Mouse (Mus musculus) urinary bladder, postnatal 0 days (tissue): Measurements from ENCODE around the gene Krt88. TPM values are rescaled to one million over a fixed set of nuclear protein-coding genes. Genes with fewer than 3 reads are reported as not detected.

ENCODE experiments used
- polyA plus RNA-seq: library from polyadenylated mRNA; unstranded; fragments of >200 nt; fragmentation: Nextera tagmentation; extraction: Ambion mirVana; gene quantifications from 2 replicates; pipeline ENCODE4 v1.2.1, GENCODE M21; 2015

The Krt88 gene
- polyA plus RNA-seq, result not detected in 2 replicates

DNA sequence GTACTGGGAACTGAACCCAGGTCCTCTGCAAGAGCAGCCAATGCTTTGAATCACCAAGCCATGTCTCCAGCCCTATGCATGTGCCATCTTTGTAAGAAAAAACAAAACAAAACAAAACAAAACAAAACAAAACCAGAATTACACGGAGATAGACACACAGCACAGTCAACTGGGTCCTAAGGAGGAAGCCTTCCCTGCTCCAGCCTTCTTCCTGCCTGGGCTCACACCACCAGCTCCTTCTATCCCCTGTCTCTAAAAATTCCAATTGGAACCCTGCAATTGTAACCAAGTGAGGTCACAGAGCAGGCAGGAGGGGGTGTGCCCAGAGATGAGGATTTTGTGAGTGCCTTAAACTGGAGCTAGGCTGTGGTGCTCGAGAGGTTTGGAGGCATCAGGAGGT lies at the start of gene Krt88:
Gene Krt88, plus strand, starts transcription at position 301 of the 400 bp plus-strand sequence.

DNA sequence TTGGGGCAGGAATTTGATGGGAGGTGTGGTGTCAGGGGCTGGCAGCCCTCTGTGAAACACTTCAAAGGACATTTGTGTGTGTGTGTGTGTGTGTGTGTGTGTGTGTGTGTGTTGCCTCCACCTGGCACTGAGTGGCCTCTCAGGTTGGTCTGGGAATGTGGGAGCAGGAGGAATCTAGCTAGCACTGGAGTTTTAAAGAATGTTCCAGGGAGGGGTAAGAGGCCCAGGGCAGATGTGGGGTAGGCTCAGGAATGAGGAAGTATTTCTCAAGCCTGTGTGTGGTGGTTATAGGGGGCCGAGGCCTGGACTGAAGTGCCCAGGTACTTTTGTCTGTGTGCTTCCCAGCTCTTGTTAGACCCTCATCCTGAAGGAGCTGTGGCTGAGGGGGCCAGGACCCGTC lies 36.8 kb upstream of the Krt88 start, which contains the start of gene Krt7:
Gene Krt7, plus strand, starts transcription at position 269 of the 400 bp plus-strand sequence.

DNA sequence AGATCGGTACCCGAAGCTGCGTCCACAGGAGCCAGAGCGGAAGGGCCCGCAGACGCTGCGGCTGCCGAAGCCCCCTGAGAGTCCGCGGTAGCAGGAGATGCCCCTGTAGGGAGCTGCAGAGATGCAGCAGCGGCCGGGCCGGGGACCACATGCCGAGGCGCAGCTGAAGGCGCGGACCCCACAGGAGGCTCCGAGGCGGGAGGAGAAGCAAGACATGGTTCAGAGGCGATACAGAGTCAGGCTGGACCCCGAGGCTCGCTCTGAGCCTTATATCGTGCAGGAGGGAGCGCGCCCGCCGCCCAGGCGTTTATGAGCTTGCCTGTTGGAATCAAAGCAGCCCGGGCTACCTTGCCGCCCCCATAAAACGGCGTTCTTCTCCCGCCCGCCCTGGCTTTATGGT lies 9.0 kb upstream of the Krt88 start, which contains the start of gene Krt87:
Gene Krt87, minus strand, starts transcription at position 250 of the 400 bp plus-strand sequence.

DNA sequence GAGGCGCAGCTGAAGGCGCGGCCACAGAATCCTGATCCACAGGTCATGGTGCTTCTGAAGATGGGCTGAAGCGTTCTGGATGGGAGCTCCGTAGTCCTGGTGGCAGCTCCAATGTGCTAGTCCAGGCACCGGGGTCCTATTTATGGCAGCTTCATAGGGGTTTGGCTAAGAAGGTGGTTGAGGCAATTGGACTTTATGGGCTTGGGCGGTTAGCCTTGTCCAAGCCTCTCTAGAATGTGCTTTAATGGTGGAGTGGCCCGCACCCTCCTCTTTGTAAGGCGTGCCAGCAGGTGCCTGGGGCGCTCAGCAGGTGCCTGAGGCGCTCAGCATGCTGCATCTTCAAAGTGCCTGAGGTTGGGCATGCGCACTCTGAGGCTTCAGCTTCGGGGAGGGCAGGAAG lies 16.1 kb downstream of the Krt88 start, which contains the start of gene Krt81:
Gene Krt81, minus strand, starts transcription at position 101 of the 400 bp plus-strand sequence.

DNA sequence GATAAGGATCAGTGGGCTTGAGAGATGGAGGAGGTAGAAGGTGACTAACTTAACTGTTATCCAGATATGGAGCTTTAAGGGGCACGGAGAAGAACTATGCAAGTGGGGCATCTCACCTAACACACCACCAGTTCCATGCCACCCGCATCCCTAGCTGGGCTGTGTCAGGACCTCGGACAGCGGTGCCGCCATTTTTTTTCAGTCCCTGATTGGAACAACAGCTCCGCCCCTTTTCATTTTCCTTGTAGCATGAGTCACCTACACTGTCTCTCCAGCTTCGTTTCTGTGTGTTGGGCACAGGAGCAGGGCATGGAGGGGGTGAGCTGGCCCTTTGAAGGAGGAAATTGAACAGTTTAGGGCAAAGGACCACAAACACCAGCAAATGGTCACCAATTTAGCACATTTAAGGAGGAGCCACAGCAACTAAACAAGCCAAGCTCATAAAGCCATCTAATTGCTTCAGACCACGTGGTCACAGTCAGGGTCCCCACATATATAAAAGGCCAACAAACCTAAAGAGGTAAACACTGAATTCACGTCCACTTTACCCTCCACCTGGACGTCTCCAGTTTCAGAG lies 25.5 kb downstream of the Krt88 start, which contains the start of gene Krt86:
Gene Krt86, plus strand, starts transcription at position 527 of the 577 bp plus-strand sequence.

DNA sequence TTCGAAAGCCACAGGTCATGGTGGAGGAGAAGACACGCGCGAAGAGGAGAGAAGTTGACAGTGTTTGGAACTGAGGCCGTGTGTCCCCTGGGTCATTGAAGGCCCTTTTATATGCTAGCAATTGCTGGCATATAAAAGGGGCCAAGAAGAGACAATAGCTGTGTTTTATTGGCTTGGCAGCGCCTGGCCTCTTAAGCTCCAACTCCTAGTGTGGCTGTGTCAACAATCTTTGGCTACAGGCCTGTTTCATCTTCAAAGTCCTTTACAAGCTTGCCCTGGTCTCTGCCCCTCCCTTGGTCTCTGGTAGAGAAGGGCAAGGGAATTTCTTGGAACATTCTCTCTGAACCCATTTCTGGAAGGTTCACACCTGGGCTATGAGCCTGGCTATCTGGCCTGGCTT lies 43.9 kb downstream of the Krt88 start, which contains the start of gene Krt83:
Gene Krt83, minus strand, starts transcription at position 82 of the 400 bp plus-strand sequence.

Other genes with a start within 250 kb of the Krt88 start
- gene Grasp, start 223.6 kb upstream of the Krt88 start, polyA plus RNA-seq, result 1.2 TPM in 2 replicates
- 14.3 and 20.2 TPM in 2 replicates for gene Nr4a1, start 193.5 kb upstream of the Krt88 start, polyA plus RNA-seq
- gene Atg101, start 163.5 kb upstream of the Krt88 start, polyA plus RNA-seq, result 40.7 and 49.5 TPM in 2 replicates
- gene 6030408B16Rik, start 154.5 kb upstream of the Krt88 start, polyA plus RNA-seq, result 5.5 and 11.7 TPM in 2 replicates
- gene Krt80, start 77.6 kb upstream of the Krt88 start, polyA plus RNA-seq, result 4.7 and 4.8 TPM in 2 replicates
- 659 and 724 TPM in 2 replicates for gene Krt7, start 36.7 kb upstream of the Krt88 start, polyA plus RNA-seq
- 0.05 and 0.11 TPM in 2 replicates for gene Krt87, start 8.9 kb upstream of the Krt88 start, polyA plus RNA-seq
- not detected in 2 replicates for gene Krt81, start 16.0 kb downstream of the Krt88 start, polyA plus RNA-seq
- gene Krt86, start 25.7 kb downstream of the Krt88 start, polyA plus RNA-seq, result not detected in 2 replicates
- gene Krt83, start 43.8 kb downstream of the Krt88 start, polyA plus RNA-seq, result 0.51 TPM in 1 of 2 replicates, not detected in the other
- not detected in 2 replicates for gene Gm49425, start 69.5 kb downstream of the Krt88 start, polyA plus RNA-seq
- 0.06 TPM in 1 of 2 replicates, not detected in the other for gene Krt84, start 85.1 kb downstream of the Krt88 start, polyA plus RNA-seq
- gene Krt82, start 102.9 kb downstream of the Krt88 start, polyA plus RNA-seq, result not detected in 2 replicates
- 0.43 and 1.2 TPM in 2 replicates for gene Krt90, start 115.2 kb downstream of the Krt88 start, polyA plus RNA-seq
- gene Krt75, start 126.2 kb downstream of the Krt88 start, polyA plus RNA-seq, result 0.04 and 0.13 TPM in 2 replicates
- gene Gm5414, start 180.4 kb downstream of the Krt88 start, polyA plus RNA-seq, result not detected in 2 replicates
- gene Gm5478, start 199.6 kb downstream of the Krt88 start, polyA plus RNA-seq, result not detected in 2 replicates
- 0.21 TPM in 1 of 2 replicates, not detected in the other for gene Krt6b, start 232.5 kb downstream of the Krt88 start, polyA plus RNA-seq
- 2.0 and 4.7 TPM in 2 replicates for gene Krt6a, start 246.6 kb downstream of the Krt88 start, polyA plus RNA-seq